Mouse (Mus musculus): ENCODE data around the gene Gm21454. TPM values are rescaled to one million over a fixed set of nuclear protein-coding genes. Genes with fewer than 3 reads are reported as not detected.
"Not testable (repeated sequence)": the region's sequence is repeated elsewhere in the genome, so short reads cannot be mapped to it uniquely, and the experiment has no call there.

Gm21454 gene
- polyA plus RNA-seq (2014; fragmentation: Nextera tagmentation; extraction: Ambion mirVana), result not detected in 2 replicates

GRCm38 (mm10) chrY:13252091-13252490 is at the start of gene Gm21454, which contains the start of gene Gm21440:
TSS of gene Gm21454 (plus strand) at chrY:13252442.
TSS of gene Gm21440 (plus strand) at chrY:13252391.
- not testable (repeated sequence) for H3K4me1 ChIP-seq (ENCODE audit: control insufficient read depth, insufficient read depth, low read length); H3K9ac ChIP-seq (replicated peaks; ENCODE audit: low read depth, low read length); H3K36me3 ChIP-seq (ENCODE audit: control insufficient read depth, insufficient read depth, low read length); H3K4me3 ChIP-seq (ENCODE audit: low read depth, low read length); H3K4me2 ChIP-seq (ENCODE audit: low read depth, low read length); H3K27me3 ChIP-seq (ENCODE audit: control insufficient read depth, insufficient read depth, low read length); ATAC-seq (ENCODE audit: low read depth); H3K27ac ChIP-seq (ENCODE audit: low read depth, low read length); H3K9me3 ChIP-seq (ENCODE audit: control insufficient read depth, low read length)

DNA sequence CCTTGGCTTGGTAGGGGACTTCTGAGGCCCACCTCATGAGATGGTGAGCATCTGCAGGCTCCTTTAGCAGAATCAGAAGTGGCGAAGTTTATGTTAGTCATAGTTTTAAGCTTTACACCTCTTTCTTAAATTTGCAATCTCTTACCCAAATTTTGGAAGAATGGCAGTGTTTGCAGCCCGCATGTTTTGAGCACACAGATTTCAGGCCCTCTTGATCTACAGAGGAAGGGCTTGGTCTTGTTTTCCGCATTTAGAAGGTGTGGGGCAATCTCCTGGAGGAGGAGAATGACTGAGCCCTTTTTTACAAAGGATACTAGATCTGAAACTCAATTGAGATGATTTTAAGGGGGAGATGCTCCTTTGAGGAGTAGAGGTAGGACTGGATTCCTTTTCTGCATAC is 28.4 kb upstream of the Gm21454 start, which contains the start of gene Gm21828:
Gene Gm21828 (minus strand): TSS at position 101 of the 400 bp plus-strand sequence.
- H3K9me3 ChIP-seq (ENCODE audit: control insufficient read depth, low read length); H3K27ac ChIP-seq (ENCODE audit: low read depth, low read length); ATAC-seq (ENCODE audit: low read depth); H3K27me3 ChIP-seq (ENCODE audit: control insufficient read depth, insufficient read depth, low read length); H3K4me2 ChIP-seq (ENCODE audit: low read depth, low read length); H3K36me3 ChIP-seq (ENCODE audit: control insufficient read depth, insufficient read depth, low read length); H3K9ac ChIP-seq (replicated peaks; ENCODE audit: low read depth, low read length); H3K4me1 ChIP-seq (ENCODE audit: control insufficient read depth, insufficient read depth, low read length); H3K4me3 ChIP-seq (ENCODE audit: low read depth, low read length): not testable (repeated sequence)
- WGBS, result no CpG with 5 or more reads among the region's 3 CpGs

GRCm38 (mm10) chrY:13348963-13349362 is 96.7 kb downstream of the Gm21454 start, which contains the start of gene Gm21725:
TSS of gene Gm21725 (minus strand) at chrY:13349063.
- no CpG with 5 or more reads among the region's 3 CpGs for WGBS

More at GRCm38 (mm10) chrY:13348963-13349362, 96.7 kb downstream of the Gm21454 start, which contains the start of gene Gm21725:
- not testable (repeated sequence) for H3K27ac ChIP-seq (ENCODE audit: low read depth, low read length); H3K36me3 ChIP-seq (ENCODE audit: control insufficient read depth, insufficient read depth, low read length); H3K9ac ChIP-seq (replicated peaks; ENCODE audit: low read depth, low read length); H3K4me3 ChIP-seq (ENCODE audit: low read depth, low read length); H3K9me3 ChIP-seq (ENCODE audit: control insufficient read depth, low read length); H3K4me2 ChIP-seq (ENCODE audit: low read depth, low read length); ATAC-seq (ENCODE audit: low read depth); H3K4me1 ChIP-seq (ENCODE audit: control insufficient read depth, insufficient read depth, low read length); H3K27me3 ChIP-seq (ENCODE audit: control insufficient read depth, insufficient read depth, low read length)

Other genes starting within 250 kb of the Gm21454 start
- gene Gm20807, start 209.6 kb upstream of the Gm21454 start, polyA plus RNA-seq (2014; fragmentation: Nextera tagmentation; extraction: Ambion mirVana), result not detected in 2 replicates
- gene Gm21891, start 119.0 kb upstream of the Gm21454 start, polyA plus RNA-seq (2014; fragmentation: Nextera tagmentation; extraction: Ambion mirVana), result not detected in 2 replicates
- not detected in 2 replicates for gene Gm21425, start 90.5 kb upstream of the Gm21454 start, polyA plus RNA-seq (2014; fragmentation: Nextera tagmentation; extraction: Ambion mirVana)
- not detected in 2 replicates for gene Gm21828, start 28.5 kb upstream of the Gm21454 start, polyA plus RNA-seq (2014; fragmentation: Nextera tagmentation; extraction: Ambion mirVana)
- not detected in 2 replicates for gene Gm21440, start 51 bp upstream of the Gm21454 start, polyA plus RNA-seq (2014; fragmentation: Nextera tagmentation; extraction: Ambion mirVana)
- gene Gm21725, start 96.6 kb downstream of the Gm21454 start, polyA plus RNA-seq (2014; fragmentation: Nextera tagmentation; extraction: Ambion mirVana), result not detected in 2 replicates
- gene Gm21866, start 213.1 kb downstream of the Gm21454 start, polyA plus RNA-seq (2014; fragmentation: Nextera tagmentation; extraction: Ambion mirVana), result not detected in 2 replicates
- not detected in 2 replicates for gene Gm20773, start 241.6 kb downstream of the Gm21454 start, polyA plus RNA-seq (2014; fragmentation: Nextera tagmentation; extraction: Ambion mirVana)

All from neural tube, embryonic 14.5 days (tissue).